Mouse (Mus musculus) MEL (cell line): ENCODE measurements around the gene Tnni1. TPM values are rescaled to one million over a fixed set of nuclear protein-coding genes. Genes with fewer than 3 reads are reported as not detected.

Source experiments
- DNase-seq: peaks from one replicate; pipeline ENCODE4 v3.0.0; 2011; ENCODE audit warnings: low read depth, low spot score
- H3K27ac ChIP-seq: 2 replicates; pipeline ENCODE4 v1.5.1; 2012; ENCODE audit warnings: low read depth, mild to moderate bottlenecking, control low read depth, low read length, moderate library complexity; ENCODE audit not compliant: control insufficient read depth
- H3K27me3 ChIP-seq, 2 experiments: fragments of 150-350 bp in 1 of 2; sonication (generic) in 1 of 2; 2 replicates each; pipeline ENCODE4 v1.6.1; 2012; ENCODE audit warnings: low read length in 2 of 2, mild to moderate bottlenecking in 2 of 2, improper control_type of control experiment in 1 of 2, moderate library complexity in 1 of 2; ENCODE audit not compliant: insufficient read depth in 2 of 2, control insufficient read depth in 1 of 2
- H3K36me3 ChIP-seq, 2 experiments: 2 replicates each; pipeline ENCODE4 v1.6.1; 2012 to 2014; ENCODE audit warnings: low read length in 2 of 2, improper control_type of control experiment in 1 of 2, inconsistent platforms in 1 of 2, mild to moderate bottlenecking in 1 of 2; ENCODE audit not compliant: insufficient read depth in 2 of 2, control insufficient read depth in 1 of 2
- H3K4me1 ChIP-seq, 2 experiments: fragments of 150-350 bp in 1 of 2; sonication (generic) in 1 of 2; 2 replicates each; pipeline ENCODE4 v1.6.1; 2012; ENCODE audit warnings: low read length in 2 of 2, improper control_type of control experiment in 1 of 2, mild to moderate bottlenecking in 1 of 2; ENCODE audit not compliant: insufficient read depth in 2 of 2, control insufficient read depth in 1 of 2
- H3K4me3 ChIP-seq, 2 experiments: fragments of 150-350 bp in 1 of 2; sonication (generic) in 1 of 2; 2 replicates each; pipeline ENCODE4 v1.5.1; 2012; ENCODE audit warnings: low read depth in 2 of 2, low read length in 2 of 2, mild to moderate bottlenecking in 2 of 2, moderate library complexity in 2 of 2, control low read depth in 1 of 2, improper control_type of control experiment in 1 of 2; ENCODE audit not compliant: control insufficient read depth in 1 of 2, insufficient read depth in 1 of 2
- H3K79me2 ChIP-seq: 2 replicates; pipeline ENCODE4 v1.6.1; 2012; ENCODE audit warnings: mild to moderate bottlenecking, low read length, moderate library complexity; ENCODE audit not compliant: control insufficient read depth, poor library complexity, insufficient read depth
- H3K9ac ChIP-seq: 2 replicates; pipeline ENCODE4 v1.6.1; 2012; ENCODE audit warnings: low read depth, mild to moderate bottlenecking, control low read depth, low read length, moderate library complexity; ENCODE audit not compliant: control insufficient read depth, poor library complexity, severe bottlenecking
- H3K9me3 ChIP-seq: fragments of 150-350 bp; sonication (generic); replicated peaks from 2 replicates; pipeline ENCODE4 v1.6.1; 2012; ENCODE audit warnings: mild to moderate bottlenecking, low read length, improper control_type of control experiment, moderate library complexity; ENCODE audit not compliant: insufficient read depth
- BHLHE40 ChIP-seq: IDR thresholded peaks from 2 replicates; pipeline ENCODE4 v1.6.1; 2012; ENCODE audit warnings: low read depth, mild to moderate bottlenecking, inconsistent platforms, low read length, improper control_type of control experiment, borderline replicate concordance
- CHD1 ChIP-seq: IDR thresholded peaks from 2 replicates; pipeline ENCODE4 v1.6.1; 2012; ENCODE audit warnings: low read depth, mild to moderate bottlenecking, inconsistent platforms, low read length, improper control_type of control experiment
- CHD2 ChIP-seq: IDR thresholded peaks from 2 replicates; pipeline ENCODE4 v1.6.1; 2011; ENCODE audit warnings: low read length, improper control_type of control experiment
- CTCF ChIP-seq, 3 experiments: IDR thresholded peaks in 2 of 3; conservative IDR thresholded peaks in 1 of 3; 2 replicates each; pipeline ENCODE4 v1.5.1; 2011 to 2012; ENCODE audit warnings: low read length in 3 of 3, low read depth in 2 of 3, mild to moderate bottlenecking in 2 of 3, improper control_type of control experiment in 1 of 3, inconsistent platforms in 1 of 3, mixed read lengths in 1 of 3, moderate library complexity in 1 of 3; ENCODE audit not compliant: control insufficient read depth in 1 of 3, insufficient read depth in 1 of 3, poor library complexity in 1 of 3, severe bottlenecking in 1 of 3
- ELF1 ChIP-seq: IDR thresholded peaks from 2 replicates; pipeline ENCODE4 v1.6.1; 2014; ENCODE audit warnings: low read depth, mild to moderate bottlenecking, inconsistent platforms, low read length, improper control_type of control experiment, moderate library complexity
- ETS1 ChIP-seq: IDR thresholded peaks from 2 replicates; pipeline ENCODE4 v1.6.1; 2012; ENCODE audit warnings: low read depth, mild to moderate bottlenecking, inconsistent platforms, low read length, improper control_type of control experiment, moderate library complexity
- GATA1 ChIP-seq: IDR thresholded peaks from 2 replicates; pipeline ENCODE4 v1.6.1; 2011; ENCODE audit warnings: low read depth, low read length, improper control_type of control experiment
- KAT2A ChIP-seq: conservative IDR thresholded peaks from 2 replicates; pipeline ENCODE4 v1.6.1; 2012; ENCODE audit warnings: low read depth, low read length, improper control_type of control experiment, inconsistent platforms
- MAFK ChIP-seq: IDR thresholded peaks from 2 replicates; pipeline ENCODE4 v1.6.1; 2011; ENCODE audit warnings: low read depth, mild to moderate bottlenecking, low read length, improper control_type of control experiment, borderline replicate concordance
- MEF2A ChIP-seq: IDR thresholded peaks from 2 replicates; pipeline ENCODE4 v1.6.1; 2014; ENCODE audit warnings: low read depth, mild to moderate bottlenecking, inconsistent platforms, low read length, improper control_type of control experiment; ENCODE audit not compliant: poor library complexity, insufficient replicate concordance, severe bottlenecking; ENCODE audit errors: extremely low read depth
- MXI1 ChIP-seq: IDR thresholded peaks from 2 replicates; pipeline ENCODE4 v1.6.1; 2011; ENCODE audit warnings: mild to moderate bottlenecking, low read depth, low read length, improper control_type of control experiment
- MYC ChIP-seq: IDR thresholded peaks from 2 replicates; pipeline ENCODE4 v1.6.1; 2011; ENCODE audit warnings: low read depth, mild to moderate bottlenecking, low read length, improper control_type of control experiment, moderate library complexity
- NELFE ChIP-seq: IDR thresholded peaks from 2 replicates; pipeline ENCODE4 v1.6.1; 2011; ENCODE audit warnings: low read depth, low read length, improper control_type of control experiment
- POLR2AphosphoS2 ChIP-seq: IDR thresholded peaks from 2 replicates; pipeline ENCODE4 v1.6.1; 2011; ENCODE audit warnings: low read length, improper control_type of control experiment
- RAD21 ChIP-seq: IDR thresholded peaks from 2 replicates; pipeline ENCODE4 v1.6.1; 2011; ENCODE audit warnings: mild to moderate bottlenecking, low read depth, low read length, improper control_type of control experiment
- TBP ChIP-seq: IDR thresholded peaks from 2 replicates; pipeline ENCODE4 v1.8.0; 2011; ENCODE audit warnings: low read depth, low read length, improper control_type of control experiment
- TCF12 ChIP-seq: IDR thresholded peaks from 2 replicates; pipeline ENCODE4 v1.6.1; 2014; ENCODE audit warnings: low read depth, mild to moderate bottlenecking, inconsistent platforms, low read length, improper control_type of control experiment, moderate library complexity
- USF2 ChIP-seq, 2 experiments: IDR thresholded peaks; 2 replicates each; pipeline ENCODE4 v1.6.1; 2011 to 2012; ENCODE audit warnings: improper control_type of control experiment in 2 of 2, low read length in 2 of 2, borderline replicate concordance in 1 of 2, inconsistent platforms in 1 of 2, low read depth in 1 of 2, mild to moderate bottlenecking in 1 of 2; ENCODE audit not compliant: insufficient read depth in 1 of 2
- ZKSCAN1 ChIP-seq: IDR thresholded peaks from 2 replicates; pipeline ENCODE4 v1.6.1; 2012; ENCODE audit warnings: low read depth, mild to moderate bottlenecking, inconsistent platforms, low read length, improper control_type of control experiment, moderate library complexity
- polyA plus RNA-seq, 2 experiments: library from polyadenylated mRNA; stranded (reverse) in 1 of 2; unstranded in 1 of 2; fragments of >175 nt in 1 of 2; fragments of >200 nt in 1 of 2; gene quantifications; 2 replicates each; pipeline versions ENCODE4 v1.2.1 to v1.2.4; 2012; ENCODE audit warnings: low replicate concordance in 2 of 2, low read depth in 1 of 2; ENCODE audit not compliant: insufficient read length in 2 of 2, insufficient read depth in 1 of 2, missing spikeins in 1 of 2
- total RNA-seq: library from RNA; depleted of rRNA; stranded (reverse); fragments of 300-350 nt; gene quantifications from 2 replicates; pipeline ENCODE4 v1.2.3, GENCODE M21; 2012

Tnni1 gene
- total and polyA plus RNA-seq, 3 experiments = 0.15 TPM; not detected in 2

GRCm38 (mm10) chr1:135731393-135731792 lies 47.8 kb upstream of the Tnni1 start:
- H3K79me2 ChIP-seq = peaks cover 1% of the 10 kb centered on the region; the same call in 1 of the 2 replicates
- H3K27me3 ChIP-seq = no peaks in the 10 kb centered on the region
- H3K9me3 ChIP-seq = no peaks in the 10 kb centered on the region
- H3K4me1 ChIP-seq = peaks cover 0 to 16% of the 10 kb centered on the region in 2 experiments; a peak in 2 of 4 replicates
- no peak overlapping the region for H3K27ac ChIP-seq
- H3K9ac ChIP-seq = no peak overlapping the region
- no peak for DNase-seq
- no peak overlapping the region for H3K4me3 ChIP-seq
- peaks cover 0 to 2% of the 10 kb centered on the region in 2 experiments; a peak in 2 of 4 replicates for H3K36me3 ChIP-seq
- TF ChIP-seq ELF1 (no peak), CTCF (IDR thresholded peaks at IDR 0.05 in 2 of 3, conservative IDR thresholded peaks at IDR 0.05 in 1 of 3; ENCODE audit: control insufficient read depth in 1 of 3, insufficient read depth in 1 of 3, low read depth in 2 of 3, low read length in 3 of 3, poor library complexity in 1 of 3, severe bottlenecking in 1 of 3) (no peak), GATA1 (no peak), BHLHE40 (no peak), USF2 (IDR thresholded peaks at IDR 0.05; ENCODE audit: borderline replicate concordance in 1 of 2, insufficient read depth in 1 of 2, low read depth in 1 of 2, low read length in 2 of 2) (no peak), MAFK (no peak), ETS1 (no peak), ZKSCAN1 (no peak), MXI1 (no peak), MEF2A (no peak), MYC (no peak)
- TF ChIP-seq, all 39 proteins: peak for 0

GRCm38 (mm10) chr1:135731897-135732684 lies 47.1 kb upstream of the Tnni1 start:
- TF ChIP-seq RAD21 (no peak), BHLHE40 (no peak), ZKSCAN1 (no peak), KAT2A (no peak), MXI1 (no peak), TBP (no peak), POLR2AphosphoS2 (no peak), NELFE (no peak), ETS1 (no peak), CHD2 (no peak), CHD1 (no peak), TCF12 (no peak)
- H3K36me3 ChIP-seq = peaks cover 0 to 2% of the 10 kb centered on the region in 2 experiments; a peak in 2 of 4 replicates
- H3K9ac ChIP-seq = no peak overlapping the region
- H3K9me3 ChIP-seq = no peaks in the 10 kb centered on the region
- no peak overlapping the region for H3K4me3 ChIP-seq
- no peak overlapping the region for H3K27ac ChIP-seq
- peaks cover 0 to 14% of the 10 kb centered on the region in 2 experiments; a peak in 2 of 4 replicates for H3K4me1 ChIP-seq
- no peak for DNase-seq
- no peaks in the 10 kb centered on the region for H3K27me3 ChIP-seq
- H3K79me2 ChIP-seq = peaks cover 1% of the 10 kb centered on the region; the same call in 1 of the 2 replicates
